21 mouse cellular contexts compared by ENCODE assay signal in the genomic region with DNA sequence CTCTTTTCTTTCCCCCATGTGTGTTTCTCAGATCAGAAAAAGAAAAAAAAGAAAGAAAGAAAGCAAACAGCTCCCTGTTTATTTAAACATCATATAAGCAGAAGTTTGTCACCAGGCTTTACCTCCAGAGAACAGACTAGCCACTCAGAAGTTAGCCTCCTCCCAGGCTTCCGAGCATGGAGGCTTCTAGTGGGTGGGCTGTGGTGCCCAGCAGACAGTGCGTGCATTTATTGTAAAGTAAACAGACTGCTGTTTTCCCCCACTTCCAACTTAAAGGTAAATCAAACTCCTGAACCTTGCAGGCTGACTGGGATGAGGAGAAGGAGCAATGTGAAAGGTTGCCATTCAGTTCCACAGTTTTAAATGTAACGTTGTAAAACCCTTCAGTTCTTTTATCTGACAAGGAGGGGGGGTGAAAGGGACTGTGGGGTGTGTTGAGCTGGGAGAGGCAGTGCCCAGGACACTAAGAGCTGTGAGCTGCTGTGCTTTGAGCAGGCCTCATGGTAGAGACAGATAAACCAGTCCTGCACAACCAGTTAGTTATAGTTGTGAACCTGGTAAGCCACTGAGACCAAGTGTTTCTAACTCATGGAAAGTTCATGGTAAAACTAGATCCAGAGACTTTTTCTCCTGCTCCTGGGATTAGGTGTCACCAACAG. TPM values are rescaled to one million over a fixed set of nuclear protein-coding genes. Genes with fewer than 3 reads are reported as not detected.
DNase-seq lines count a peak whose midpoint lies in the region; ATAC-seq and TF ChIP-seq lines count a peak whose summit lies in the region.
"Had no signal": no experiment of that assay in that cellular context is flagged by ENCODE, and none has a peak within 500 bp of the region (broad histone marks: within the 10 kb centered on the region; RNA-seq: fewer than 3 reads in every experiment).

No protein-coding gene starts in this region.

- no peak for TF ChIP-seq CTCF in liver, embryonic 14.5 days (IDR thresholded peaks at IDR 0.05; ENCODE audit: low read depth)
- no peak for TF ChIP-seq CTCF in liver, postnatal 0 days (IDR thresholded peaks at IDR 0.05; ENCODE audit: low read depth)

- peak; percentile 57 for ATAC-seq in liver, embryonic 14.5 days (ENCODE audit: insufficient read depth)
- no peak for ATAC-seq in liver, postnatal 0 days
- peak; percentile 31; the same call in 1 of the 2 replicates for ATAC-seq in common myeloid progenitor, adult 5-6 weeks (replicated peaks; ENCODE audit: low read depth, poor library complexity, severe bottlenecking)
- ATAC-seq in embryonic facial prominence, embryonic 13.5 days (ENCODE audit: insufficient number of reproducible peaks, insufficient read depth, low FRiP score, low TSS enrichment, low read depth): no peak
- peak; percentile 59 for ATAC-seq in limb, embryonic 15.5 days (ENCODE audit: insufficient number of reproducible peaks, low FRiP score, low TSS enrichment, low read depth)
- ATAC-seq: intestine, embryonic 15.5 days had no signal

- DNase-seq in liver, embryonic 14.5 days (ENCODE audit: low read depth in 3 of 3, low spot score in 3 of 3): no peak
- DNase-seq in liver, postnatal 0 days: no peak
- no peak for DNase-seq in spleen, postnatal 14 days (ENCODE audit: low spot score in 2 of 2)
- no peak for DNase-seq in kidney, adult 9 months
- DNase-seq: adrenal gland, adult 8-10 months; B cell, adult 2 months; cerebellum, postnatal 25 days; gastrocnemius, postnatal 10 days; heart, adult 2 months; right cerebral cortex, postnatal 14 days had no signal

- H3K4me2 ChIP-seq in liver, embryonic 14.5 days (ENCODE audit: low read depth): no peak overlapping the region
- H3K4me2 ChIP-seq in liver, postnatal 0 days (ENCODE audit: low read depth, low read length): no peak overlapping the region
- H3K4me2 ChIP-seq in embryonic facial prominence, embryonic 13.5 days: no peak overlapping the region
- H3K4me2 ChIP-seq in limb, embryonic 15.5 days: no peak overlapping the region
- H3K4me2 ChIP-seq: heart, embryonic 15.5 days; hindbrain, embryonic 13.5 days; intestine, embryonic 15.5 days; neural tube, embryonic 12.5 days had no signal

- no peak for TF ChIP-seq EP300 in liver, embryonic 14.5 days (IDR thresholded peaks at IDR 0.05; ENCODE audit: low read depth)
- no peak for TF ChIP-seq EP300 in liver, postnatal 0 days (IDR thresholded peaks at IDR 0.05; ENCODE audit: low read depth)

- peaks cover 0 to 10% of the 10 kb centered on the region in 2 experiments; a peak in 2 of 4 replicates for H3K4me1 ChIP-seq in liver, embryonic 14.5 days (replicated peaks; ENCODE audit: control insufficient read depth in 2 of 2, insufficient read depth in 2 of 2, low read length in 1 of 2)
- no peaks in the 10 kb centered on the region for H3K4me1 ChIP-seq in liver, postnatal 0 days (ENCODE audit: insufficient read depth)
- peaks cover 36% of the 10 kb centered on the region for H3K4me1 ChIP-seq in embryonic facial prominence, embryonic 13.5 days
- peaks cover 16% of the 10 kb centered on the region; the same call in 1 of the 2 replicates for H3K4me1 ChIP-seq in limb, embryonic 15.5 days
- H3K4me1 ChIP-seq: heart, embryonic 15.5 days had no signal

- peaks cover 2% of the 10 kb centered on the region for H3K36me3 ChIP-seq in liver, embryonic 14.5 days (replicated peaks; ENCODE audit: control insufficient read depth, insufficient read depth, low read depth)
- H3K36me3 ChIP-seq in liver, postnatal 0 days (replicated peaks; ENCODE audit: insufficient read depth, low read length): peaks cover 42% of the 10 kb centered on the region
- H3K36me3 ChIP-seq in embryonic facial prominence, embryonic 13.5 days: peaks cover 24% of the 10 kb centered on the region
- H3K36me3 ChIP-seq in limb, embryonic 15.5 days: peaks cover 29% of the 10 kb centered on the region

- H3K9me3 ChIP-seq in liver, embryonic 14.5 days (ENCODE audit: control insufficient read depth, low read length): no peaks in the 10 kb centered on the region
- no peaks in the 10 kb centered on the region for H3K9me3 ChIP-seq in liver, postnatal 0 days (ENCODE audit: low read length)
- no peaks in the 10 kb centered on the region for H3K9me3 ChIP-seq in embryonic facial prominence, embryonic 13.5 days
- no peaks in the 10 kb centered on the region for H3K9me3 ChIP-seq in limb, embryonic 15.5 days
- H3K9me3 ChIP-seq: heart, embryonic 15.5 days; hindbrain, embryonic 13.5 days; intestine, embryonic 15.5 days; megakaryocyte, embryonic 14.5 days; neural tube, embryonic 12.5 days had no signal

- H3K4me3 ChIP-seq in liver, embryonic 14.5 days (ENCODE audit: insufficient read depth in 1 of 2, low read depth in 2 of 2, low read length in 2 of 2): no peak overlapping the region
- H3K4me3 ChIP-seq in liver, postnatal 0 days (ENCODE audit: low read depth, low read length): no peak overlapping the region
- H3K4me3 ChIP-seq in embryonic facial prominence, embryonic 13.5 days: no peak overlapping the region
- H3K4me3 ChIP-seq in limb, embryonic 15.5 days: no peak overlapping the region
- H3K4me3 ChIP-seq: heart, adult 2 months; heart, embryonic 15.5 days; hindbrain, embryonic 13.5 days; intestine, embryonic 15.5 days; layer of hippocampus, adult 2 months; left cerebral cortex, adult 2 months; megakaryocyte, embryonic 14.5 days; neural tube, embryonic 12.5 days had no signal

- WGBS in liver, embryonic 14.5 days (ENCODE audit: insufficient replicate concordance): 51% methylated on average over 3 of the region's 3 CpGs
- WGBS in liver, postnatal 0 days (ENCODE audit: insufficient replicate concordance): 72% methylated on average over 3 of the region's 3 CpGs
- 52% methylated on average over 3 of the region's 3 CpGs for WGBS in embryonic facial prominence, embryonic 13.5 days
- 48% methylated on average over 3 of the region's 3 CpGs for WGBS in limb, embryonic 15.5 days

- no peak overlapping the region for H3K27ac ChIP-seq in liver, embryonic 14.5 days
- H3K27ac ChIP-seq in liver, postnatal 0 days (ENCODE audit: low read depth): no peak overlapping the region
- peak overlapping the region; percentile 78 for H3K27ac ChIP-seq in embryonic facial prominence, embryonic 13.5 days
- peak overlapping the region; percentile 77 for H3K27ac ChIP-seq in limb, embryonic 15.5 days
- H3K27ac ChIP-seq: heart, adult 2 months; heart, embryonic 15.5 days; hindbrain, embryonic 13.5 days; intestine, embryonic 15.5 days; kidney, postnatal 0 days; layer of hippocampus, adult 2 months; left cerebral cortex, adult 2 months; neural tube, embryonic 12.5 days had no signal

- no peak overlapping the region for H3K9ac ChIP-seq in liver, embryonic 14.5 days (replicated peaks)
- no peak overlapping the region for H3K9ac ChIP-seq in liver, postnatal 0 days (replicated peaks)
- H3K9ac ChIP-seq in embryonic facial prominence, embryonic 13.5 days: no peak overlapping the region
- H3K9ac ChIP-seq in limb, embryonic 15.5 days: no peak overlapping the region
- H3K9ac ChIP-seq: heart, embryonic 15.5 days; hindbrain, embryonic 13.5 days; intestine, embryonic 15.5 days; neural tube, embryonic 12.5 days had no signal

- H3K27me3 ChIP-seq in liver, embryonic 14.5 days (ENCODE audit: control insufficient read depth, insufficient read depth, low read length): no peaks in the 10 kb centered on the region
- H3K27me3 ChIP-seq in liver, postnatal 0 days (ENCODE audit: insufficient read depth, low read length): no peaks in the 10 kb centered on the region
- no peaks in the 10 kb centered on the region for H3K27me3 ChIP-seq in embryonic facial prominence, embryonic 13.5 days
- no peaks in the 10 kb centered on the region for H3K27me3 ChIP-seq in limb, embryonic 15.5 days
- H3K27me3 ChIP-seq: heart, embryonic 15.5 days; hindbrain, embryonic 13.5 days; intestine, embryonic 15.5 days; megakaryocyte, embryonic 14.5 days; neural tube, embryonic 12.5 days had no signal

RNA-seq across cellular contexts. Expression of a gene that starts 29.3 kb away (rescaled TPM):
- 12.1 and 14.7 TPM in 2 replicates for polyA plus RNA-seq in liver, embryonic 14.5 days (2012; rRNA removed)
- polyA plus RNA-seq in liver, embryonic 14.5 days (2014; fragmentation: Nextera tagmentation; extraction: Ambion mirVana): 28.0 and 33.7 TPM in 2 replicates
- polyA plus RNA-seq in liver, postnatal 0 days (2015; fragmentation: Nextera tagmentation; extraction: Ambion mirVana): 26.2 and 29.1 TPM in 2 replicates
- total RNA-seq in common myeloid progenitor, adult 5-6 weeks (2017): 44.4 and 47.0 TPM in 2 replicates
- polyA plus RNA-seq in embryonic facial prominence, embryonic 13.5 days (2015; fragmentation: Nextera tagmentation; extraction: Ambion mirVana): 158 and 211 TPM in 2 replicates
- 114 and 119 TPM in 2 replicates for polyA plus RNA-seq in limb, embryonic 15.5 days (2015; fragmentation: Nextera tagmentation; extraction: Ambion mirVana)

RNA-seq across cellular contexts. Expression of a gene that starts 40.6 kb away (rescaled TPM):
- 24.6 and 30.9 TPM in 2 replicates for polyA plus RNA-seq in liver, embryonic 14.5 days (2012; rRNA removed)
- polyA plus RNA-seq in liver, embryonic 14.5 days (2014; fragmentation: Nextera tagmentation; extraction: Ambion mirVana): 16.0 and 18.5 TPM in 2 replicates
- 17.0 and 18.4 TPM in 2 replicates for polyA plus RNA-seq in liver, postnatal 0 days (2015; fragmentation: Nextera tagmentation; extraction: Ambion mirVana)
- 33.9 and 41.5 TPM in 2 replicates for total RNA-seq in common myeloid progenitor, adult 5-6 weeks (2017)
- 96.8 and 106 TPM in 2 replicates for polyA plus RNA-seq in embryonic facial prominence, embryonic 13.5 days (2015; fragmentation: Nextera tagmentation; extraction: Ambion mirVana)
- 78.5 and 84.8 TPM in 2 replicates for polyA plus RNA-seq in limb, embryonic 15.5 days (2015; fragmentation: Nextera tagmentation; extraction: Ambion mirVana)

Comparison
In these comparisons a context has a peak if more than half of its experiments do, and no peak if none do; other contexts are left out.
1. ATAC-seq: peak in liver, embryonic 14.5 days (single experiment), common myeloid progenitor, adult 5-6 weeks (single experiment) and limb, embryonic 15.5 days (single experiment); none in liver, postnatal 0 days (single experiment) and embryonic facial prominence, embryonic 13.5 days (single experiment).
2. H3K27ac ChIP-seq: peak in embryonic facial prominence, embryonic 13.5 days (single experiment) and limb, embryonic 15.5 days (single experiment); none in liver, embryonic 14.5 days (single experiment) and liver, postnatal 0 days (single experiment).